Mouse (Mus musculus): ENCODE measurements around the gene Ppp2ca. TPM values are rescaled to one million over a fixed set of nuclear protein-coding genes. Genes with fewer than 3 reads are reported as not detected.

Ppp2ca gene
- polyA plus RNA-seq, 1 experiment, result 103 TPM

- no peaks in the 10 kb centered on the region for H3K36me3 ChIP-seq (ENCODE audit: control insufficient read depth, insufficient read depth, low read length, poor library complexity, severe bottlenecking)
- H3K4me1 ChIP-seq (ENCODE audit: control insufficient read depth, insufficient read depth, low read length), result no peaks in the 10 kb centered on the region
- H3K9ac ChIP-seq (ENCODE audit: low read depth, poor library complexity, severe bottlenecking), result no peak overlapping the region
- no peak overlapping the region for H3K27ac ChIP-seq (ENCODE audit: insufficient read depth, low read length)
- H3K4me3 ChIP-seq (ENCODE audit: low read depth, low read length), result no peak overlapping the region
- TF ChIP-seq EP300 (IDR thresholded peaks at IDR 0.05; ENCODE audit: insufficient read depth, low read depth, low read length), result no peak
- no peak for TF ChIP-seq POLR2A (IDR thresholded peaks at IDR 0.05; ENCODE audit: insufficient read depth, low read length)
- TF ChIP-seq CTCF (IDR thresholded peaks at IDR 0.05; ENCODE audit: low read depth, low read length), result no peak
- H3K27me3 ChIP-seq (ENCODE audit: control insufficient read depth, insufficient read depth, low read length, poor library complexity, severe bottlenecking), result no peaks in the 10 kb centered on the region
- H3K9me3 ChIP-seq (replicated peaks; ENCODE audit: control insufficient read depth, insufficient read depth, low read length, poor library complexity, severe bottlenecking), result no peaks in the 10 kb centered on the region
Observed at GRCm38 (mm10) chr11:52062406-52062805, 36.1 kb upstream of the Ppp2ca start.

GRCm38 (mm10) chr11:52064398-52064797 is 34.1 kb upstream of the Ppp2ca start:
- Histone ChIP-seq H3K4me1 (ENCODE audit: control insufficient read depth, insufficient read depth, low read length) (no peaks in the 10 kb centered on the region), H3K9me3 (replicated peaks; ENCODE audit: control insufficient read depth, insufficient read depth, low read length, poor library complexity, severe bottlenecking) (no peaks in the 10 kb centered on the region), H3K36me3 (ENCODE audit: control insufficient read depth, insufficient read depth, low read length, poor library complexity, severe bottlenecking) (no peaks in the 10 kb centered on the region), H3K27ac (ENCODE audit: insufficient read depth, low read length) (no peak overlapping the region), H3K9ac (ENCODE audit: low read depth, poor library complexity, severe bottlenecking) (no peak overlapping the region), H3K4me3 (ENCODE audit: low read depth, low read length) (no peak overlapping the region), H3K27me3 (ENCODE audit: control insufficient read depth, insufficient read depth, low read length, poor library complexity, severe bottlenecking) (no peaks in the 10 kb centered on the region)
- TF ChIP-seq EP300 (IDR thresholded peaks at IDR 0.05; ENCODE audit: insufficient read depth, low read depth, low read length) (no peak), CTCF (IDR thresholded peaks at IDR 0.05; ENCODE audit: low read depth, low read length) (peak; percentile 6), POLR2A (IDR thresholded peaks at IDR 0.05; ENCODE audit: insufficient read depth, low read length) (no peak)

- Histone ChIP-seq H3K9me3 (replicated peaks; ENCODE audit: control insufficient read depth, insufficient read depth, low read length, poor library complexity, severe bottlenecking) (no peaks in the 10 kb centered on the region), H3K9ac (ENCODE audit: low read depth, poor library complexity, severe bottlenecking) (no peak overlapping the region), H3K4me3 (ENCODE audit: low read depth, low read length) (no peak overlapping the region), H3K4me1 (ENCODE audit: control insufficient read depth, insufficient read depth, low read length) (no peaks in the 10 kb centered on the region), H3K36me3 (ENCODE audit: control insufficient read depth, insufficient read depth, low read length, poor library complexity, severe bottlenecking) (no peaks in the 10 kb centered on the region), H3K27me3 (ENCODE audit: control insufficient read depth, insufficient read depth, low read length, poor library complexity, severe bottlenecking) (no peaks in the 10 kb centered on the region), H3K27ac (ENCODE audit: insufficient read depth, low read length) (no peak overlapping the region)
- TF ChIP-seq CTCF (IDR thresholded peaks at IDR 0.05; ENCODE audit: low read depth, low read length) (no peak), EP300 (IDR thresholded peaks at IDR 0.05; ENCODE audit: insufficient read depth, low read depth, low read length) (0 out of 2 replicates have a peak, but pooled peaks have one; percentile 15)
Observed at GRCm38 (mm10) chr11:52065841-52066240, 32.6 kb upstream of the Ppp2ca start.

- no peaks in the 10 kb centered on the region for H3K36me3 ChIP-seq (ENCODE audit: control insufficient read depth, insufficient read depth, low read length, poor library complexity, severe bottlenecking)
- no peak overlapping the region for H3K27ac ChIP-seq (ENCODE audit: insufficient read depth, low read length)
- no peaks in the 10 kb centered on the region for H3K9me3 ChIP-seq (replicated peaks; ENCODE audit: control insufficient read depth, insufficient read depth, low read length, poor library complexity, severe bottlenecking)
- no peak for TF ChIP-seq CTCF (IDR thresholded peaks at IDR 0.05; ENCODE audit: low read depth, low read length)
- no peak for TF ChIP-seq EP300 (IDR thresholded peaks at IDR 0.05; ENCODE audit: insufficient read depth, low read depth, low read length)
- no peak for TF ChIP-seq POLR2A (IDR thresholded peaks at IDR 0.05; ENCODE audit: insufficient read depth, low read length)
- no peaks in the 10 kb centered on the region for H3K27me3 ChIP-seq (ENCODE audit: control insufficient read depth, insufficient read depth, low read length, poor library complexity, severe bottlenecking)
- no peaks in the 10 kb centered on the region for H3K4me1 ChIP-seq (ENCODE audit: control insufficient read depth, insufficient read depth, low read length)
- H3K9ac ChIP-seq (ENCODE audit: low read depth, poor library complexity, severe bottlenecking), result no peak overlapping the region
- H3K4me3 ChIP-seq (ENCODE audit: low read depth, low read length), result no peak overlapping the region
Observed at GRCm38 (mm10) chr11:52071768-52072167, 26.7 kb upstream of the Ppp2ca start.

- Histone ChIP-seq H3K4me3 (ENCODE audit: low read depth, low read length) (no peak overlapping the region), H3K4me1 (ENCODE audit: control insufficient read depth, insufficient read depth, low read length) (no peaks in the 10 kb centered on the region), H3K27me3 (ENCODE audit: control insufficient read depth, insufficient read depth, low read length, poor library complexity, severe bottlenecking) (no peaks in the 10 kb centered on the region), H3K36me3 (ENCODE audit: control insufficient read depth, insufficient read depth, low read length, poor library complexity, severe bottlenecking) (no peaks in the 10 kb centered on the region), H3K9ac (ENCODE audit: low read depth, poor library complexity, severe bottlenecking) (no peak overlapping the region), H3K27ac (ENCODE audit: insufficient read depth, low read length) (no peak overlapping the region), H3K9me3 (replicated peaks; ENCODE audit: control insufficient read depth, insufficient read depth, low read length, poor library complexity, severe bottlenecking) (no peaks in the 10 kb centered on the region)
- TF ChIP-seq EP300 (IDR thresholded peaks at IDR 0.05; ENCODE audit: insufficient read depth, low read depth, low read length) (no peak), CTCF (IDR thresholded peaks at IDR 0.05; ENCODE audit: low read depth, low read length) (no peak), POLR2A (IDR thresholded peaks at IDR 0.05; ENCODE audit: insufficient read depth, low read length) (no peak)
Observed at GRCm38 (mm10) chr11:52073528-52074170, 24.8 kb upstream of the Ppp2ca start.

- H3K9ac ChIP-seq (ENCODE audit: low read depth, poor library complexity, severe bottlenecking), result no peak overlapping the region
- no peaks in the 10 kb centered on the region for H3K36me3 ChIP-seq (ENCODE audit: control insufficient read depth, insufficient read depth, low read length, poor library complexity, severe bottlenecking)
- H3K27ac ChIP-seq (ENCODE audit: insufficient read depth, low read length), result no peak overlapping the region
- no peak overlapping the region for H3K4me3 ChIP-seq (ENCODE audit: low read depth, low read length)
- H3K4me1 ChIP-seq (ENCODE audit: control insufficient read depth, insufficient read depth, low read length), result no peaks in the 10 kb centered on the region
- no peaks in the 10 kb centered on the region for H3K27me3 ChIP-seq (ENCODE audit: control insufficient read depth, insufficient read depth, low read length, poor library complexity, severe bottlenecking)
- TF ChIP-seq CTCF (IDR thresholded peaks at IDR 0.05; ENCODE audit: low read depth, low read length), result no peak
- TF ChIP-seq EP300 (IDR thresholded peaks at IDR 0.05; ENCODE audit: insufficient read depth, low read depth, low read length), result no peak
- no peak for TF ChIP-seq POLR2A (IDR thresholded peaks at IDR 0.05; ENCODE audit: insufficient read depth, low read length)
- no peaks in the 10 kb centered on the region for H3K9me3 ChIP-seq (replicated peaks; ENCODE audit: control insufficient read depth, insufficient read depth, low read length, poor library complexity, severe bottlenecking)
Observed at GRCm38 (mm10) chr11:52074626-52075470, 23.6 kb upstream of the Ppp2ca start.

All from ES-Bruce4 (cell line).